Mouse (Mus musculus) lung, postnatal 0 days (tissue): ENCODE data around the gene Gng8. TPM values are rescaled to one million over a fixed set of nuclear protein-coding genes. Genes with fewer than 3 reads are reported as not detected.

ENCODE experiments used
- ATAC-seq: fragments of 200-750 bp; cut with Nextera tagmentation; 2 replicates; pipeline ENCODE4 v1.8.0; 2017; ENCODE audit warnings: moderate library complexity
- DNase-seq: peaks from one replicate; pipeline ENCODE4 v3.0.0-alpha.2; 2016; ENCODE audit warnings: low spot score
- H3K27ac ChIP-seq: fragments of 300-500 bp; sonication (generic); 2 replicates; pipeline ENCODE4 v1.5.1; 2014; ENCODE audit warnings: antibody characterized with exemption, mild to moderate bottlenecking, low read length, mixed read lengths
- H3K27me3 ChIP-seq: fragments of 300-500 bp; sonication (generic); replicated peaks from 2 replicates; pipeline ENCODE4 v1.6.1; 2014; ENCODE audit warnings: low read length, mixed read lengths; ENCODE audit not compliant: insufficient read depth
- H3K36me3 ChIP-seq: fragments of 300-500 bp; sonication (generic); 2 replicates; pipeline ENCODE4 v1.6.1; 2014; ENCODE audit warnings: low read length, mixed read lengths; ENCODE audit not compliant: insufficient read depth
- H3K4me1 ChIP-seq: fragments of 300-500 bp; sonication (generic); 2 replicates; pipeline ENCODE4 v1.6.1; 2014; ENCODE audit warnings: antibody characterized with exemption, low read depth, low read length, mixed read lengths; ENCODE audit not compliant: insufficient read depth
- H3K4me2 ChIP-seq: fragments of 300-500 bp; sonication (generic); replicated peaks from 2 replicates; pipeline ENCODE4 v1.6.1; 2014; ENCODE audit warnings: low read depth, mild to moderate bottlenecking, low read length, moderate library complexity, mixed read lengths
- H3K4me3 ChIP-seq: fragments of 300-500 bp; sonication (generic); 2 replicates; pipeline ENCODE4 v1.5.1; 2014; ENCODE audit warnings: low read depth, low read length
- H3K9ac ChIP-seq: fragments of 300-500 bp; sonication (generic); replicated peaks from 2 replicates; pipeline ENCODE4 v1.6.1; 2014; ENCODE audit warnings: low read depth, mild to moderate bottlenecking
- H3K9me3 ChIP-seq: fragments of 300-500 bp; sonication (generic); 2 replicates; pipeline ENCODE4 v1.6.1; 2016; ENCODE audit warnings: low read length, mixed read lengths
- CTCF ChIP-seq: IDR thresholded peaks from 2 replicates; pipeline ENCODE4 v1.5.1; 2016; ENCODE audit warnings: antibody characterized with exemption, mild to moderate bottlenecking
- EP300 ChIP-seq: IDR thresholded peaks from 2 replicates; pipeline ENCODE4 v1.6.1; 2016; ENCODE audit warnings: antibody characterized with exemption, mild to moderate bottlenecking, control low read depth
- WGBS: fragments of 180-500 bp; shearing (Covaris S2); extraction: QIAGEN DNeasy Blood & Tissue Kit; methylation state at CpG from one replicate; pipeline ENCODE4 v1.1.7; 2014; 5-methylcytosine and 5-hydroxymethylcytosine counted together
- polyA plus RNA-seq: library from polyadenylated mRNA; unstranded; fragments of >200 nt; fragmentation: Nextera tagmentation; extraction: Ambion mirVana; gene quantifications from 2 replicates; pipeline ENCODE4 v1.2.1, GENCODE M21; 2015

The Gng8 gene
- polyA plus RNA-seq, 1 experiment from 2014 or later, result 6.6 TPM

DNA sequence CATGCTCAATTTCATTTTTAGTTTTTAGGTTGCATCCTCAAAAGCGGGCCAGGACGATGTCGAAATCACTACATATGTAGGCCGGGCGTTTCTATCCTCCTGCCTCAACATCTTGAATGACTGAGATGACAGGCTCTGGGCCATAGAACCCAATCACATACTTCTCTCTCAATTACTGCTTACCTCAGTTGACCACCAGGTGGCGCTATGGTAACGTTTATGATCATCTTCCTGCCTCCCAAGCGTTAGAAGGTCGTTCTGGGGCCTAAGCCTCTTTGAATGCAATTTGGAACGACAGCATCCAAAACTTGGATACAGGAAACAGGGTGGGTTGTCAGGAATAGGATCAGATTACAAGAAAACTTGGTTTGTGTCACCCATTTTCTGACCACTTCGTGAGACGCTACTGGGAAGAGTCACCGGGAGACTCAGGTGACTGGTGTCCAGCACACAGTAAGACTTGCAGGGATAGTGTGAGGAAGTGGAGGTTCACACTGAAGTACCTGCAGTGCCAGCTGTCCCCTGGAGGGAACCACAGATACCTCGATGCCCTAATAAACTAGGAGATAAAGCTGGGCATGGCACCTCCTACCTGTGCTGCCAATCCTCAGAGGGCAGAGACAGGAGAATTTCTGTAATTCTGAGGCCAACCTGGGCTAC is 40.5 kb downstream of the Gng8 start:
- 18% methylated on average over 14 of the region's 14 CpGs for WGBS
- ATAC-seq, result peak; percentile 74
- Histone ChIP-seq H3K27ac (no peak overlapping the region), H3K27me3 (no peaks in the 10 kb centered on the region), H3K4me2 (no peak overlapping the region), H3K9me3 (no peaks in the 10 kb centered on the region), H3K4me3 (no peak overlapping the region), H3K9ac (no peak overlapping the region), H3K4me1 (no peaks in the 10 kb centered on the region), H3K36me3 (no peaks in the 10 kb centered on the region)
- peak; percentile 94 for TF ChIP-seq CTCF
- no peak for TF ChIP-seq EP300
- peak; percentile 85 for DNase-seq

DNA sequence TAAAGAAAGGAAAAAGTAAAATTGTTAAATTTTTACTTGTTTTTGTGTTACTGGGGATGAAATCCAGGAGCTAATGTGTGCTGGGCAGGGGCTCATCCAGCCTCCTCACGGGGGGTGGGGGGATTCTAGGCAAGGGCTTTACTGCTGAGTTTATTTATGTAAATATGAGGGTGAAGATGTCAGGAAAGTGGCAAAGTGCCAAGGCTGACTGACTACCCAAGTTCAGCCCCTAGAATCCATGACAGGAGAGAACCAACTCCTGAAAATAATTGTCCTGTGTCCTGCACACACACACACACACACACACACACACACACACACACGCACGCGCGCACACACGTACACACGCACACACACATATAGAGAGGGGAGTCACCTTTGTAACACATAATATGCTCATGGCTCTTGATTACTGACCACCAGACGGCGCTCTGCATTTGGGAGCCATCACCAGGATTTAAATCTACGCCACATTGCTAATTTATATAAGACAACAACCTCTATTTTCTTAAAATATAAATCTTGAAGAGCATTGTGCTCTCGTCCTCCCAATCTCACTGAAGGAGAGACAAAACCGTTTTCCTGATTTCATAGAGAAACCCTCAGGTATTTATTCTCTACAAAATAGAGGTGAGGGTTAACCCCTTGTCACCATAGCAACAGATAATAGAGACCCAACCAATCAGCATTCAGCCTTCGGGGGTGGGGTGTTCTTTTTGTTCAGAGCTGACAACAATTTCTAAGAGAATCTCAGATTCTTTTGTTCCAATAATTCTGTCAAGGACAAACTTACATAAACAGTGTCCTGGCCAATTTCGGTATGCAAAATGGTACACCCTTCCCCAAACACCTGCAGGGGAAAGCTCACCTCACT is 41.4 kb downstream of the Gng8 start:
- Histone ChIP-seq H3K4me3 (no peak overlapping the region), H3K4me2 (no peak overlapping the region), H3K36me3 (no peaks in the 10 kb centered on the region), H3K4me1 (no peaks in the 10 kb centered on the region), H3K27ac (no peak overlapping the region), H3K9me3 (no peaks in the 10 kb centered on the region), H3K27me3 (no peaks in the 10 kb centered on the region), H3K9ac (no peak overlapping the region)
- peak; percentile 72 for DNase-seq
- no peak for ATAC-seq
- peak; percentile 85 for TF ChIP-seq CTCF
- TF ChIP-seq EP300, result no peak
- WGBS, result 31% methylated on average over 14 of the region's 14 CpGs

DNA sequence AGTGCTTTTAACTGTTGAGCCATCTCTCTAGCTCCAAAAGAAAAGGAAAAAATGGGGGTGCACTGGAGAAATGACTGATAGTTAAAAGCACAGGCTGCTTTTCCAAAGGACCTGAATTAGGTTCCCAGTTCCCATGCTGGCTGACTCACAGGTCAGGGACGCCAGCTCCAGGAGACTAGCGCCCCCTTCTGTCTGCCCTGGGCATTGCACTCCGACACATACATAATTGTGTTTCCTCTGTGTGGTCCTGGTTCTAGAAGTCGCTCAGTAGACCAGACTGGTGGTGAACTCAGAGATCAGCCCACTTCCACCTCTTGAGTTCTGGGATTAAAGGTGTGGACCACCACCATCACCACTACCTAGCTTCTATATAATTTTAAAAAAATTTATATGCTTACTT is 45.7 kb downstream of the Gng8 start:
- Histone ChIP-seq H3K36me3 (no peaks in the 10 kb centered on the region), H3K4me1 (no peaks in the 10 kb centered on the region), H3K9ac (no peak overlapping the region), H3K9me3 (no peaks in the 10 kb centered on the region), H3K27me3 (no peaks in the 10 kb centered on the region), H3K4me2 (no peak overlapping the region), H3K4me3 (no peak overlapping the region), H3K27ac (no peak overlapping the region)
- ATAC-seq (no peak), DNase-seq (no peak)
- TF ChIP-seq EP300 (no peak), CTCF (peak; percentile 51)
- whole genome bisulfite sequencing, result 49% methylated on average over 4 of the region's 4 CpGs

DNA sequence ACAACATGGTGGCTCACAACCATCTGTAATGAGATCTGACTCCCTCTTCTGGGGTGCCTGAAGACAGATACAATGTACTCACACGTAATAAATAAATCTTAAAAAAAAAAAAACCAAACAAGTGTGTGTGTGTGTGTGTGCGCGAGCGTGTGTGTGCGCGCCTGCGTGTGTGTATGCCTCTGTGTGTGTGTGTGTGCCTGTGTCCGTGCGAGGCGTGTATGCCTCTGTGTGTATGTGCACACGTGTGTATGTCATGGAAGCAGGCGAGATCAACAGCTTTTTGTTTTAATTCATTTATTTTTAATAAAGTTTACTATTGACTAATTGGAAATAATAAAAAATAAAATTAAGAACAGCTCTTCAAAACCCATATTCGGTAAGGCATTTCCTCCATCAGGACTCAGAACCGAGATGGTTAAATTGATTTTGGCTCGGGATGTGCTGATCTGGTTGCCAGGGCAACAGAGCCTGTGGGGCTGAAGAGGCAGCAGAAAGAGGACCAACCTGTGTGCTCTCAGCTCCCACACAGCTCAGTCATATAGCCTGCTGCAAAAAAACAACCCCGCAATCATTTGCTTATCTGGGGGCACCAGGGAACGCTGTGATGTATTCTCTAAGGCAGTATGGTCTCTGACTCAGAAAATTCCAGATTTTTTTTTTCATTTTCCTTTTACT is 46.7 kb downstream of the Gng8 start:
- Histone ChIP-seq H3K27ac (no peak overlapping the region), H3K4me2 (no peak overlapping the region), H3K36me3 (no peaks in the 10 kb centered on the region), H3K27me3 (no peaks in the 10 kb centered on the region), H3K9me3 (no peaks in the 10 kb centered on the region), H3K9ac (no peak overlapping the region), H3K4me3 (no peak overlapping the region), H3K4me1 (no peaks in the 10 kb centered on the region)
- 65% methylated on average over 17 of the region's 17 CpGs for WGBS
- ATAC-seq (no peak), DNase-seq (no peak)
- no peak for TF ChIP-seq EP300
- TF ChIP-seq CTCF, result no peak

DNA sequence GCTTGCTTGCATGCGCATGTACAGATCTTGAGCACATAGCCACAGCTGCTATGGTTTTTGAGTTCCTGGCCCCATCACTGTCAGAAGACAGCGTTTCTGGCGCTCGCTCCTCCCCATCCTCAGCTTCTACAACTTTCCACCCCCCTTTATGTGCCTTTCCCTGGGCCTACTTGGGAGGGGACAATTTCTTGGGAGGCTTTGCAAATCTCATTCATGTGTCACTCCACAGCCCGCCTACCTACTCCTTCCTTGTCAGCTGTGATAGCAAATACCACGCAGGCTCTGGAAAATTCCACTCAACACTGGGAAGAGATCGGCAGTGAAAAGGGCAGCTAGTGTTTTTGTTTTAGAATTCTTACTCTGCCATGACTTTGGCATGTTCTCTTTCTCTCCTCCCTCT is 48.7 kb downstream of the Gng8 start:
- no peaks in the 10 kb centered on the region for H3K36me3 ChIP-seq
- 34% methylated on average over 7 of the region's 7 CpGs for WGBS
- no peak for TF ChIP-seq CTCF
- no peak for TF ChIP-seq EP300
- ATAC-seq, result peak; percentile 34
- H3K9me3 ChIP-seq, result no peaks in the 10 kb centered on the region
- no peaks in the 10 kb centered on the region for H3K4me1 ChIP-seq
- H3K27me3 ChIP-seq, result peaks cover 6% of the 10 kb centered on the region; the same call in 1 of the 2 replicates
- no peak overlapping the region for H3K4me2 ChIP-seq
- DNase-seq, result no peak
- H3K4me3 ChIP-seq, result no peak overlapping the region
- H3K9ac ChIP-seq, result no peak overlapping the region
- H3K27ac ChIP-seq, result no peak overlapping the region

DNA sequence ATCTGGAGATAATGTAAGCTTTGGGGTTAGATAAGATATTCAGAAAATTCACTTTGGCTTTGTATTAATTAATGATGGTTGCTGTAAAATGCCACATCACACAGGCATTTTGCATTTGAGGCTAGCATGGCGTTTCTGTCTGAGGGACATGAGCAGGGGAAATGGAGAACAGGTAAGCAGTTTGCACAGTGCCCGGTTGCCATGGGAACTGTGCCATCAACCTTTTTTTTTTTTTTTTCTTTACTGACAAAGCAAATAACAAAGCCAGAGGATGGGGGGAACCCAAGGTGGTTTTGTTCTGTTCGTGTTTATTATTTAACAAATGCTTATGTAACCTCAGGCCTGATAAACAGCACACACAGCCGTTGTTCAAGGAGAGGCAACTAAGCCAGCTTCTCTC is 51.3 kb downstream of the Gng8 start:
- ATAC-seq (no peak), DNase-seq (no peak)
- Histone ChIP-seq H3K4me2 (no peak overlapping the region), H3K4me3 (no peak overlapping the region), H3K4me1 (peaks cover 12% of the 10 kb centered on the region; the same call in 1 of the 2 replicates), H3K9me3 (no peaks in the 10 kb centered on the region), H3K27ac (no peak overlapping the region), H3K27me3 (peaks cover 27% of the 10 kb centered on the region), H3K9ac (no peak overlapping the region), H3K36me3 (no peaks in the 10 kb centered on the region)
- TF ChIP-seq EP300, result no peak
- no peak for TF ChIP-seq CTCF
- 35% methylated on average over 4 of the region's 4 CpGs for WGBS
